Mouse (Mus musculus) mouse trophoblast stem cell (cell line): ENCODE results near the gene Ephx1.
"Not testable (repeated sequence)": the region's sequence is repeated elsewhere in the genome, so short reads cannot be mapped to it uniquely, and the experiment has no call there.

Experiments
- in situ Hi-C, 2 experiments: fragments of 300-500 bp; cut with MseI, MboI; formaldehyde crosslinking; loops; 2 replicates in 1 of 2; 3 replicates in 1 of 2; pipeline ENCODE4 v1.15.1; 2025

The Ephx1 gene

DNA sequence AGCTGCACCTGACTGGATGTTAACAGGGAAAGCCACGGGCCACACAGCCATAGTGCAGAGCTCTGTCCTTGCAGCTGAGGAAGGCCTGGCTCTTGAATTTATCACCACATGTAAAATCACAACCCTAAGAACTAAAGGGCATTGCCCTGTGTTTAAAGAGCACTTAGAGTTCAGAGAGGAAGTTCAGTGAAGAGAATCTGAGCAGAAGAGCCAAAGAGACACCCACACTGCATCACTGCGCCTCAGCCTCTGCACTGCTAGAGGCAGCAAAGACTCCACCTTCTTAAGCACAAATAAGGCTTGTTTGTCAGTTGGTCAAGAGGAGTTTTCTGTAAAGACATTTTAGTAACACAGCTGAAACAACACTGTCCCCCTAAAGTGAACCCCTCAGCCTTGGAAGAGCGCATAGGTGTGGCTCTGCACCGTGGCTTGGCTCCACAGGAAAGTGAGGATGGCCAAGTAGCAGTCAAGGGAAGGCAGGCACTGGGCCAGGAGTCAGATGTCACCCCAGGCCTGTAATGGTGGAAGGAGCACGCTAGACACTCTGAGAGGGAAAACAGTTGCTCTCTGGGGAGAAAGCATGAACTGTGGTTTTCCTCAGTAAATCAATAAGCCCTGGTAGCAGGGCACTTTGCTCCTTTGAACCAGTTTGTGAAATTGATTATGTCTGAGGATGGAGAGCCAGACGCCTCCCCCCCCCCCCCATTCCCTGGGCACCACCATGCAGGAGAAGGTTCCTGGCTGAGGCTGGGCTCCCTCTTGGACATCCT is 5.8 kb downstream of the Ephx1 start:
- in situ Hi-C loops: no loop called here

DNA sequence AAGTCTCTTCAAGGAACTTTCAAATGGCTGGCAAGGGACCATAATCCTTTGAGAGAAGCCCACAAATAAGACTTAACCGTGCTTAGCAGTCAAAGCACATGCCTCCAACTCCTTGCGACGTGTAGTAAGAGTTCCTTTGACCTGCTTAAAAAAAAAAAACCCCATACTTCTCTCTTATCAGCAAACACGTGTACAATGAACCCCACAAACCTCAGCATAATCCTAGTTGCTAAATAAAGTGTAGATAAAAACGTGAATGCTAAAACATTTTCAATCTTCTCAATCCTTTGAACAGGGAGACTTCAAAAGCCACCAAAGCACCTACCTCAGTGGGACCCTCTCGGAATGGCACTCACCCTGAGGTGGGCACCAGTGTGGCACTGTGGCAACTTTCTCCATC is 7.3 kb downstream of the Ephx1 start:
- in situ Hi-C loops: no loop called here

DNA sequence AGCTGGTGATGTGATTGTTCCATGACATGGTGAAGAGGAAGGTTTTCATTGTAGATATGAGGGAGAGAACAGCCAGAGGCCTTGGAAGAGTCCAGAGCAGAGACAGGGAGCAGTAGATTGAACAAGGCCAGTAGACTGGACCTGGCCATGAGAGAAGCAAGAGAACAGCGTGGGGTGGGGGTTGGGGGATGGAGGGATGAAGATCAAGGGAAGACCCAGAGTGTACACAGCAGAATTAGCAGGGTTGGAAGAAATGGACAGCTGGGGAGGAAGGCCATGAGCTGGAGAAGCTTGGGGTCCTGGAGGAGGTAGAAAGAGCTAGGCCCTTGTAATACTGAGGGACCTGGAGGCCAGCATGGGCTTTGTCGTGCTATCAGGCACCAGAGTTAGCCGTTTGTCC is 8.3 kb downstream of the Ephx1 start:
- in situ Hi-C loops: no loop called here

DNA sequence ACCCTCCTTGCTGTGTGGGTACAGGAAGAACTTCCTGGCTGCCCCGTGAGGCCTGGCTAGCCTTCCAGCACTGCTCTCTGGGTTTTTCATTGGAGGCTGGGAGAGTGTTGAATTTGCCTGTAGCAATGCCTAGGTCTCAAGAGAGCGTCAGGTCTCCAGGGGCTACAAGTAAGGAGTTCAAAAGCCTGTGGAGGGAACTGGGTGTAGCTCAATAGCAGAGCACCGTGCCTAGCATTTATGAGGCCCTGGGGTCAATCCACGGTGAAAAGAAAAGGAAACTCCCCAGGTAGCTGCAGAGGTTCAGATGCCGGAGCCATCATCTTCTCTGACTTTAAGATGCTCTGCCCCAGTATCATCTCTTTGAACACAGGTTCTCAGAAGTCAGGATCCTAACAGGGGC is 9.1 kb downstream of the Ephx1 start:
- in situ Hi-C loops: no loop called here

DNA sequence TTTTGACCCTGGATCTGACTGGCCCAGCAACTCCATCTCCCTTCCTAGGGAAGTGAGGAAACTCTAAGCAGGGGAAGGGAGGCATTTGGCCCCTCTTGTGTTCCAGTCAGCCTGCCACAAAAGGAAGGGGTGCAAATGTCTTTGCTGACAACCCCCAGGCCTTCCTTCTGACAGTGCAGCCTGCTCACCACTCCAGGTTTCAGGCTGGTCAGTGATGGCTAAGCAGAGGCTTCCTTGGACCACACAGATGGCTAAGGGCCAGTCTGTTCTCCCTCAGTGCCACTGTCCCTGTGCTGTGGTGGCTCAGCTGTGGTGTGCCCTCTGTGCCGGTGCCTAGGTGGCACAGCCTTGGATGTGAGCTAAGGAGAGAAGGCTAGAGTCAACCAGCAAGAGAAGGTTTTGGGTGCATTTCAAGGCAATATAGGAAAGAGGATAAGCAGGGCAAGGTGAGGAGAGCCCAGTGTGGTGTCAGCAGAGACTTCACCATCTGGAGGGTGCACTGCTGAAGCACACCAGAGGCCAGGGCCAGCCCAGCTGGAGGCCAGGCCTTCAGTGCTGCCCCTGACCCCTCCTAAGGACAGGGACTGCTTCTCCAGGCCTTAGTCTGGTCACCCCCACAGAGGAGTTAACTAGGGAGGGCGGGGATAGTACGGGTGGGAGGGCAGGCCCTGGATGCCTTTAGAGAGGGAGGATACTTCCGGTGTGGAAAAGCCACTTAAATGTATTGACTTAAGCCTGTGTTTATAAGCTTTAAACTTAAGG is 10.4 kb downstream of the Ephx1 start:
- in situ Hi-C loops: no loop called here

DNA sequence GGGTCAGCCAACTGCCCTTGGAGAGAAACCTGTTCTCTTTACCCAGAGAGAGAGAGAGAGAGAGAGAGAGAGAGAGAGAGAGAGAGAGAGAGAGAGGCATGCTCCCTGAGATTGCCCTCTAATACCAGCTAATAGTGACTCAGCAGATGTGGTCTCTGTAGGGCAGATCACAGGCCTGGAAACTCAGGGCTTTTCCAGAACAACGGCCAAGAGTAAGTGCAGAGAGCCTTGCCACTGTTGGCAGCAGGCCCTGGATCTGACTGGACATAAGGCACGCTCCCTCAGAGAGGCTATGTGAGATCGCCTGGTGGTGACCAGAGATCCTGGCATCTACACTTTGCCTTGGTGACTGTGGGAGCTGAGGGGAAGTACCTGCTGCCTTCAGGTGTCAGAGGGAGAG is 10.9 kb downstream of the Ephx1 start:
- in situ Hi-C loops: no loop called here

DNA sequence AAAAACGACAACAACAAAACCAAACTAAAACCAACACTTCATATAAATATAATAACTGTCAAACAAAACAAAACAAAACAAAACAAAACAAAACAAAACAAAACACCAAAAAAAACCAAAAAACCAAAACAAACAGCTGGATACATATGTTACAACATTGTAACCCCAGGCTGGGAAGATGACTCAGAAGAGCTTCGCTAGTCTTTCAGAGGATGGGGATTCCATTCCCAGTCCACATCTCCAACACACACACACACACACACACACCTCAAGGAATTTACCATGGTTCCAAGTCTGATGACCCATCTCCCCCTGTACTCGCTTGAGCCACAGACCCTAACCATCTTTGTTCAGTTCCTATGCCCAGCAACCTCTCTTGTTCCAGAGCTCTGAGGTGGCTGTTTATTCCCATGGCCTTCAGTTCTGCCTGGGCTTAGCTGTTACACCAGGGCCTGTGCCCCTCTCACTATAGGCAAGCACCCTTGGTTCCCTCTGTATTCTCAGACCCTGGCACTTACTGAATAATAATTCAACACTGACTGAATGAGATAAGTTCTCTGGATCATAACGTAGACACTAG is 11.6 kb downstream of the Ephx1 start:
- in situ Hi-C loops: no loop called here

DNA sequence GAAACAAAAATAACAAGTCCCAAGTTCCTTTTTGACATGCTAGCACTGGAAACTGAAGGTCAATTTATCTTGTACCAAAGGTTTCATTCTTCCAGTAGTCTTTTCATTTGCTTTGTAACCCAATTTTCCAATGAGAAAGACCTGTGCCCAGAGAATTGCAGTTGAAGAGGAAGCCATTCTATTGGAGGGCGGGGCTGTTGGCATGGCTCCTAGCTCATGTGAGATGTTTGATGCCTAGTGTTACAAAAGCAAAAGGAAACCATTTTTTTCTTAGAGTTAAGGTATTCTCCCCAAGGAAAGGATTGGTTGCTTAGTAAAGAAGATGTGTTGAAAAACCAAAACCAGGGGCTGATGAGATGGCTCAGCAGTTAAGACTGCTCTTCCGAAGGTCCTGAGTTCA is 12.4 kb downstream of the Ephx1 start:
- in situ Hi-C loops: no loop called here

DNA sequence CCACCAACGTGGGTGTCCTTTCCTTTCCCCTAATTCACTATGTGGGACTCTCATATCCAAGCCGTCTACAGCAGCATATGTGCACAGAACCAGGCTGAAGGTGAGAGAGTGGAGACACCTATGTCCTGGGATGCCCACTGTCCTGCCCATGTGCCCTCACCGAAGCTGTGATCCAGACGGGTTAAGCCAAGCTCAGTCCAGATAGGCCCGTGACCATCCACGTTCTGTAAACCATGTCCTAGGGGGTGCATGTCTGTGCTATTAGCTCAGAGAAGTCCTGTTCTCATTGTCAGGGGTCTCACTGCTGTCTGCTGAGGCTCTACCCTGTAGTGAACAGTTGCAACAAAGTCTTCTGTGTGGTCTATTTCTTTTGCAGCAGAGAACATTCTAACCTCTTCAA is 12.9 kb downstream of the Ephx1 start:
- in situ Hi-C loops: no loop called here

DNA sequence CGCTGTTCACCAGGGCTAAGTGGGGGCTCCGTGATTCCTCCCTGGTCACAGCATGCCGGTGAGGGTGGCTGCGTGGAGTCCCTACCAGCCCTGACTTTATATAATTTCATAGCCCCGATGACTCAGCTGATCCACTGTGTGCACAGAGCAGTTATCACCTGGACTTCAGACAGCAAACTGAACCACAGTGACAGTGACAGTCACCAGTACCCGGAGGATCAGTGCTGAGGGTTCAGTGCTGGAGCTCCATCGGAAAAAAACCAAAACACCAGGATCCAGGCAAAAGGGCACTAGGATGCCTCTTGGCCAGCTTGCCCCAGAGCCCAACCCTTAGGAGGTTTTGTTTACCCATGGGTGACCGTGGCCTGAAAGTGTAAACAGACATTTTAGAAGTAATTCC is 15.4 kb downstream of the Ephx1 start:
- in situ Hi-C loops: no loop called here

DNA sequence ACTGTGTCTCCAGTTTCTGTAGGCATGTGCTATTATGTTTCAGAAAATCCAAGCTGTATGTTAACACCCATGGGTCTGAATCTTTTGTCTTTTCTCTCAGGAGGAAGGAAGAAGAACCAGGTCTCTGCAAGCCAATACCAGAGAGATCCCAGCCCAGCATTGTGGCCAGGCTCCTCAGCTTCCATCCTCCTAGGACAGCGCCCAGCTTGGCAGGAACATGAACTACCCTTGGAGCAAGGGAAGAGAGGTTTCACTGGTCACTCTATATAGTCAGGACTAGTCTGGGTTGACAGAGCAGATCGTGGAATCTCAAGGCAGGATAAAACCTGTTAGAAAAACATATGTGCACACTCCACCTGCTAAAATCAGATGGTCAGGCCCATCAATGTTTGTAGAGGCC is 16.9 kb downstream of the Ephx1 start:
- in situ Hi-C loops: no loop called here

DNA sequence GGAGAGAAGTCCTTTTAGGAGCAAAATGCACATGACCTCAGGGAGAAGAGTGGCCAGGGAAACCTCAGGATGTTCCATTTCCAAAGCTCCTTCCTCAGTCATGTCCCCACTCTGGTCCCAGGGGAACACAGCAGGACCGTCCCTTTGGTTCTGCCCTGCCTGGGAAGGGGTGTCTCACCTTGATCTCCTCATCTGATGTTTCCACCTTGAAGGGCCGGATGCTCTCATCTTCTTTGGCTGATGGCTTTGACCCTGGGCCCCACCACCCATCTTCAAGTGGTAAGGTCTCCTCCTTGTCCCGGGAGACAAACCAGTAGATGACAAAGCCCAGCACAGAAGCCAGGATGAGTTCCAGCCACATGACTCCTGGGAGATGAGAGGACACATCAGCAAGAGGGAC is 19.1 kb downstream of the Ephx1 start:
- in situ Hi-C loops: no loop called here

DNA sequence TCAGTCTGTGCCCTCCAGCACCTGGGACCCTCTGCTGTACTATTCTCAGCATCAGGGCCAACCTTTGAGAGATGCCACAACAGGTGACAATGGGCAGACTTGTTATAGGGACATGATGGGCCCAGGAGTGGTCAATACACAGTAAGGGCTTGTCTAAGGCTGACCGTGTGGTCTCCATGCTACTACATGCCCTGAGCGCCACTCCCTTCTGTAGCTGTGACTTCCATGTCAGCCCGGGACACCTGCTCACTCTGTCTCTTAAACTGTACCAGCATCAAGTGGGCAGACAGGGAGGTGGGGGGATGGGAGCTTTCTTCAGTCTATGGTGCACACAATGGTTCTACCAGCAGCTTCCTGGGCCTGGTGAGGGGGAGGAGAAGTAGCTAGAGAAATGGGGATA is 19.5 kb downstream of the Ephx1 start:
- in situ Hi-C loops: no loop called here

DNA sequence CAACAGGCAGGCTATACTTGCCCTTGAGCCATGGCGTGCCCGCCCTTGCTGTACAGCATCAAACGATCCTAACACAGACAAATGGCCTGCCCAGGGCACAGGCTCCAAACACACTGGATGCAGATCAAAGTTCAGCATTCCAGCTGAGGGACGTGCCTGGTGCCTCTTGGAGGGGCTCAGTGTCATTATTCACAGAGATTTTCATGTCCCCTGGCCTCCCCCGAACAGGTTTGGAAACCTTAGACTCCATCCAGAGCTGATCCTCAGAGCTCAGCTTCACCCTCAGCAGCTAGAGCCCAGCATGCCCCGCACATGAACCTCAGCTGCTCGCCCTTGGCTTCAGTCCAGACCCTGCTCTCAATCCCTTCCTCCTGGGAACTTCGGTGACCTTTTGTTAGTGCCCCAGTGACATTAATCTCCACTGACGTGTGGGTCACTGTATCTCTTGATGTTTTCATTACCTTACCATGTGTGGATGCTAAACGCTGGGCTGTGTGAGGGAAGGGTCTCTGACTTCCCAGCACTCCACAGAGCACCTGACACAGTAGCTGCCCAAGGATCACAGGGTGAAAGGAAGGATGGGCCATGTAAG is 20.1 kb downstream of the Ephx1 start:
- in situ Hi-C loops: no loop called here

DNA sequence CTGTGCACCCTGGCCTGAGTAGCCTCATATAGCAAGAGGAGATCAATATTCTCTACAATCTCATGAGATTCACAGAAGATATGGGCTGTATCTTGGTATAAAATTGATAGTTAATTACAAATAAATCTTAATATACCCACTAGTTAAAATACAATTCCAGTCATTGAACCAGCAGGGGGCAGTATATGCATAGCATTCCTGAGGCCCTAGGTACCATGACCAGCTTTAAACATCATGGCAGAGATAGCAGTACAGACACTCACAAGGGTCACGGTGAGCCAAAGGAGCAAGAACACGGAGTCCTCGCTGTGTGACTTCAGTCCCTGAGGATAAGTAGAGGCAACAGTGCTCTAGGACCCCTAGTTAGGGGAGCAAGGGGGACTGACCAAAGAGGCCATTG is 28.6 kb downstream of the Ephx1 start:
- in situ Hi-C loops: loop anchor here in 1 of 2 experiments (10.0 kb wide), 1 partner anchor 53 kb away; no protein-coding TSS in a partner anchor

DNA sequence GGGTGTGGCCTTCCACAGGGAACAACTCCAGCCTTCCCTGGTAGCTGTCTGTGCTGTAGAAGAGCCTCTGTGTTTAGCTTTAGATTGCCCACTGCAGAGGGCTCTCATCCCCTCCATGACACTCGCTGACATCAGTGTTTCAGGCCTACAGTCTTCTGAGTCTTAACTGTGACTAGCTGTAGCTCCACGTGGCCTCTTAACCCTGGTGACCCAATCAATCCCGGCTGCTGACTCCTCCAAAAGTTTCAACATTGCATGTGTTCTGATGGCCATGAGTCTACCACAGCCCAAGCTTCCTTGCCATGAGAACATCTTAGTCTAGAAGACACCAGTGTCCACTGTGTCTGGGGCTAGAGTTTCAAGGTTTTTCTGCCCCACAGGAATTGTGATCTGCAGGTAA is 30.0 kb downstream of the Ephx1 start:
- in situ Hi-C loops: loop anchor here in 1 of 2 experiments (10.0 kb wide), 1 partner anchor 54 kb away; no protein-coding TSS in a partner anchor

DNA sequence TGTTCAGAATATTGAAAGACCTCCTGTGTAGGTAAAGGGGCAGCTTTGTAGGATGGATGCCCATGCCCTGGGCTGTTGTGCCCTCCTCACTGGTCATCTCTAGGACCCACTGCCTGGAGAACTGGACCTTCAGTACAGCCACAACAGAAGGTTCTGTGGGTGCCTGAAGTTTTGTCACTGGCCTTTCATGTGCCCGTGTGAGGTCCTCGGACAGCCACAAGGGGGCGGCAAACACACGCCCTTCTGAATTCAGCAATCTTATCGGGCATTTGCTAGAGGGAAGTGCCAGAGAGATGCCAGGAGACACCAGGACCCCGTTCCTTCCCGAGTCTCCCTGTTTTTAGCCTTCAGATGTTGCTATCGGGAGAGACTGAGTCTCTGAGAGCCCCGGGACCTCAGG is 32.9 kb downstream of the Ephx1 start:
- in situ Hi-C loops: no loop called here

DNA sequence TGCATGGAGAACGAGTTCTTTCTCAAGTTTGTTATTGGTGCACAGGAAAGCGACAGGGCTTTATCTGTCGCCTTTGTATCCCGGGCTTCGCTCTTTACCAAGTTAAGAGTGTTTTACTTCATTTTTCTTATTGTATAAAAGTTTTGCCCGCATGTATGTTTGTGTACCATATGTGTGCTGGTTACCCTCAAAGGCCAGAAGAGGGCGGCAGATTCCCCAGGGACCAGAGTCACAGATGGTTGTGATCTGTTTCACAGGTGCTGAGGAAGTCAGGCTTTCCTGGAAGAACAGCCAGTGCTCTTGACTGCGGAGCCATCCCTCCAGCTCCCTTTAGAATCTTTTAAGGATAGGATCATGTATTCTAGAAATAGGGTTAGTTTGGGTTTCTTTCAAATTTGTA is 34.0 kb downstream of the Ephx1 start:
- in situ Hi-C loops: no loop called here

DNA sequence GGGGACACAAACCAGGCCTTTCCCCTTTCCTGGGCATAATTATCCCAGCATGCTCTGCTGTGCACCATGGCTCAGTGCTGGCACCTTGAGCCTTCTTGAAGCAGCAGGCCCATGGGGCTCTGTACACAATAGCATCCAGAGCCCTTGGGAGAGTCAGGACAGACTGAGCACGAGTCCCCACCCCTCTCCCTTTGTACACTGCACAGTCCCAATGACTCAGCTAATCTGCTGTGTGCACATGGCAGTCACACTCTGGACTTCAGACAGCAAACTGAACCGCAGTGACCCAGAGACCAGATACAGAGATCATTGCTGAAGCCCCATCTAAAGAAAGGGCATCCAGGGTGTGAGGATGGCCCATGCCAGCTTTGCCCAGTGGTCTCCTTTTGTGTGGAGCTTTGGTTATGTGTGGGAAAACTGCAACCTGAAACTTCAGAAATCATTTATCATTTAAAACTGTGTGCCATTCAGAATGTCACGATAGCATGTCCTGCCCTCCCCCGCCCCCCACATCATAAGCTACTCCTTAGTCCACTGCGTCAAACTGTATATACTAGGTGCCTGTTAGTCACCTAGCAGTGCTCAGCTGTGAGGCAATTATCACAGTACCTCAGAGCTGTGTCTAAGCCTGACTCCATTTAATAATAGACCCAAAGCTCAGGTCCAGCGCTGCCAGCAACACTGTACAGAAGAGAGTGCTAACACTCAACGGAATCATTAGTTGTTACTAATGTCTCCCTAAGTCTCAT is 39.2 kb downstream of the Ephx1 start:
- in situ Hi-C loops: not testable (repeated sequence)

DNA sequence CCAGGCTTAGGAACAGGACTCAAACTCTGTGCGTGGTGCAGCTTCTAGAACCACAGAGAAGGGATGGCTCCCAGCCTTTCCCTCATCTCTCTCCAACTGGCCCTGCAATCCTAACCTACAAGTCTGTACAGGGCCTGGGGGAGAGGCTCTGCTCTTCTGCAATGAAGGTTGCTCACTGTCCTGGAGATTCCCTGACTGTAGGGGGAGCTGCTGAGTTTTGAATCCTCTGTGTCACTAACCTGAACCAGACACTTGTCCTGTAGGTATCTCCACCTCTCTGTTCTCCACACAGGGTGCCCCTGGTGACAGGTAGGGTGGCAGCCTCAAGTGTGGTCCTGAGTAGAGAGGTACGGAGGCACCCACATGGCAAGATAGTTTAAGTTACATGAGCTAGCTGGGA is 40.2 kb downstream of the Ephx1 start:
- in situ Hi-C loops: no loop called here

DNA sequence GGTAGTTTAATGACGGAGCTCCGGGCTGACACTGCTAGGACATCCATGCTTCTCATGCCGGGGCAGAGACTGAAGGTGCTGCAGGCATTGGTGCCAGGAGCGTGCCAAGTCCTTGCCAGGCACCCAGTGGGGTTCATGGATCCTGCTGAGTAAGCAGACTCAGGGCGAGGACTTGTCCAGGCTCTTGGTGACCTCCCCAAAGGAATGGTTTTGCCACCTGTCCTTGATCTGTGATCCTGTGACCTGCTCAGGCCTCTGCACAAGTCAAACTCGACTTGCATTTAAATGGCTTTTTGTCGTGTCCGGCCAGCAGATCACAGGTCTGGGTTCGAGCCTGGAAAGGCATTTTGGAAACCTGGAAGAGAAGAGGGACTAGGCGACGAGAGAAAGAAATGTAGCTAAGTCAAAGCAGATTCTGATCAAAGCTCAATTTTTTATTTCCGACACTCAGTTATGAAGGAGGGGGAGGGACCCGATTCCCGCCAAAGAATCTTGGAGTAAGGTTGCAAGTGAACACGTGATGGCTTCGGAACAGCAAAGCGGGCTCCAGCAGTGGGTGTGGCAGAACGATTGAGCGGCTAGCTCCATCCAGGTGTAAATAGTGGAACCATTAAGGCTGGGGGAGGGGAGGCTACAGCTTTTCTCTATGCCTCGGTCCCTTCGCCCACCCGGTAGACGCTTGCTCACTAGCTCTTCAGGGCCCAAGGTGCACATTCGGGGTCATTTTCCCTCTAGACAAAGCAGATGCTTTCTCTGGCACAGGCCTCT is 41.0 kb downstream of the Ephx1 start:
- in situ Hi-C loops: loop anchor here (10.0 kb wide), 2 partner anchors 75 to 105 kb away; partner anchors contain the start of gene Pycr2 (in 1 of the 2)
